20 mouse cellular contexts compared by ENCODE assay signal in genomic region chrX:145489950-145490349, GRCm38 (mm10).
"Had no signal": no experiment of that assay in that cellular context is flagged by ENCODE, and none has a peak within 500 bp of the region (broad histone marks: within the 10 kb centered on the region; RNA-seq: fewer than 3 reads in every experiment).

No protein-coding gene starts in this region.

- ATAC-seq: intestine, postnatal 0 days; midbrain, embryonic 13.5 days; midbrain, embryonic 16.5 days had no signal

- H3K9ac ChIP-seq: kidney, embryonic 15.5 days; lung, embryonic 15.5 days; midbrain, embryonic 13.5 days; neural tube, embryonic 12.5 days; neural tube, embryonic 15.5 days had no signal

- DNase-seq: kidney, adult 2 months; kidney, postnatal 10 days; kidney, postnatal 36 days; layer of hippocampus, postnatal 36 days; lung, adult 18-20 months; lung, postnatal 10 days; lung, postnatal 36 days; right cerebral cortex, adult 18-20 months; thymus, adult 18-20 months; thymus, postnatal 36 days had no signal

- H3K27ac ChIP-seq: kidney, embryonic 15.5 days; left cerebral cortex, adult 2 months; lung, embryonic 15.5 days; midbrain, embryonic 10.5 days; midbrain, embryonic 13.5 days; neural tube, embryonic 12.5 days; neural tube, embryonic 15.5 days had no signal

- H3K36me3 ChIP-seq: lung, embryonic 15.5 days; midbrain, embryonic 13.5 days; neural tube, embryonic 12.5 days; neural tube, embryonic 15.5 days had no signal

- H3K9me3 ChIP-seq: kidney, embryonic 15.5 days; lung, embryonic 15.5 days; megakaryocyte, embryonic 14.5 days; midbrain, embryonic 10.5 days; midbrain, embryonic 13.5 days; neural tube, embryonic 12.5 days; neural tube, embryonic 15.5 days had no signal

- H3K4me2 ChIP-seq: kidney, embryonic 15.5 days; lung, embryonic 15.5 days; midbrain, embryonic 13.5 days; neural tube, embryonic 12.5 days; neural tube, embryonic 15.5 days had no signal

- H3K4me3 ChIP-seq: kidney, embryonic 15.5 days; left cerebral cortex, adult 2 months; lung, embryonic 15.5 days; megakaryocyte, embryonic 14.5 days; midbrain, embryonic 10.5 days; midbrain, embryonic 13.5 days; neural tube, embryonic 12.5 days; neural tube, embryonic 15.5 days had no signal

- H3K4me1 ChIP-seq: kidney, embryonic 15.5 days; lung, embryonic 15.5 days; midbrain, embryonic 10.5 days; midbrain, embryonic 13.5 days; neural tube, embryonic 12.5 days; neural tube, embryonic 15.5 days had no signal

- H3K27me3 ChIP-seq: kidney, embryonic 15.5 days; lung, embryonic 15.5 days; midbrain, embryonic 13.5 days; neural tube, embryonic 12.5 days; neural tube, embryonic 15.5 days had no signal
